Mouse (Mus musculus) ovary, postnatal 10 days (tissue): ENCODE measurements around the gene Nacc1.

Experiments used
- DNase-seq: peaks from one replicate; pipeline ENCODE4 v3.0.0; 2022; ENCODE audit warnings: low spot score

The Nacc1 gene

DNA sequence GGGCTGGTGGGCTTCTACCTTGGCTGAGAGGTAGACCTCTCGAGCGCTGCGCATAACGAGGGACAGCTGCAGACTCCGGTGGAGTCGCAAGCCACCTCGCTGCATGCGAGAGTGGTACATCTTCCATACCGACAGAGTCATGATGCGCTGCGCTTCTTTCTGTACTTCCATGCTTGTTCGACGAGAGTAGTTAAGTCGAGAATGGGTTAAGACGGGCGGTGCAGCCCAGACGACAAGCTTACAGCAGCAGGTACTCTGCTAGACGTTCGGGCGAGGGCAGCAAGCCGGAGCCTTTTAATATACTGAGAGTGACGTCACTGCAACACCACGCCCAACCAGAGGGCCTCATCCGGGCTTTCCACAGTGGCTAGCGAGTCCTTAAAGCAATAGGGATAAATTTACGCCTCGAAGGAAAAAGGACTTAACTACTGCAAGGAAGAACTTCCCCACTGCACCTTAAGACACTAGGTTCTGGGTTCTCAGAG, 25.0 kb downstream of the Nacc1 start, which contains the start of gene Ier2:
Gene Ier2 (minus strand): TSS at position 272 of the 485 bp plus-strand sequence.
- peak; percentile 96 for DNase-seq

DNA sequence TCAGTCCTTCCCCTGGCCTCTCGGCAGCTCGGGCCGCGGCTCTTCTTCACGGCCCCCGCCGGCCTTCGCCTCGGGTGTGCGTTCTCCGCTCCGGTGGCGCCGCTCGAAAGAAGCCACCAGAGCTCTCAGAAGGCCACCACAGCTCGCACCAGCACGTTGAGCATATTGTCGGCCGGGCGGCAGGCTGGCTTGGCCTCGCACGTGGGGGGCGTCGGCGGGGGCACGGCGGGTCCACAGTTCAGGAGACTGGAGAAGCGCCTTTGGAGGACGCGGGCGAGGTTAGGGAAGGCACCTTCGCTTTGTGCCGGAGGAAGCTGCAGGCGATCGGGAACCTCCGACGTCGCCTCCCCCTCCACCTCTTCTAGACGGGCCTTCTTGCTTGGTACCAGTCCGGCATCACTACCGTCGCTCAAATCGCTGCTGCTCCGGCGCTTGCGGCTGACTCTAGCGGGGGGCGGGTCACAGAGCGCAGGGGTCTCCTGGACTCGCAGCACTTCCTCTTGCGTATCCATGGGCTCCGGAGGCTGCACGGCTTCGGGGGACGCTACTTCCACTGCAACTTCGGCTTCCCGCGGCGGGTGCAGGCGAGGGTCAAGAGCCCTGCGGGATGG, 25.6 kb downstream of the Nacc1 start:
- DNase-seq = no peak

DNA sequence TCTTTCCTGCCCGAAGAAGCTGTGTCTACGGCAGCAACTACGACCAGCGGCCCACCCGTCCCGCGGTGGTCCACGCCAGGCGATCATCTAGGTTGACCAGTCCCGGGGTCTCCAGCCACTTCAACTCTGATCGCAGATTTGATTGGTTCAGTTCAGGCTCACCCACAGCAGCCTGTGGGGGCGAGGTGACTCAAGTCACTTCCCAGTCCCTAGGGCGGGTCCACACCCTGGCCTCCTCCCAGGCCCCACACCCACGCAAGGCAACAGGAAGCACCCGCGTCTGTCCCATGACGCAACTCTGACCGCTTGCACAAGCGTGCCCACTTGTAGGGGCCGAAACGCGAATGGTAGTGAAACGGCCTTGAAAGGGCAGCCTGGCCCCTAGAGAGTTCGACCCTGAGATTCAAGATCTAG, 26.2 kb downstream of the Nacc1 start:
- peak; percentile 73 for DNase-seq

DNA sequence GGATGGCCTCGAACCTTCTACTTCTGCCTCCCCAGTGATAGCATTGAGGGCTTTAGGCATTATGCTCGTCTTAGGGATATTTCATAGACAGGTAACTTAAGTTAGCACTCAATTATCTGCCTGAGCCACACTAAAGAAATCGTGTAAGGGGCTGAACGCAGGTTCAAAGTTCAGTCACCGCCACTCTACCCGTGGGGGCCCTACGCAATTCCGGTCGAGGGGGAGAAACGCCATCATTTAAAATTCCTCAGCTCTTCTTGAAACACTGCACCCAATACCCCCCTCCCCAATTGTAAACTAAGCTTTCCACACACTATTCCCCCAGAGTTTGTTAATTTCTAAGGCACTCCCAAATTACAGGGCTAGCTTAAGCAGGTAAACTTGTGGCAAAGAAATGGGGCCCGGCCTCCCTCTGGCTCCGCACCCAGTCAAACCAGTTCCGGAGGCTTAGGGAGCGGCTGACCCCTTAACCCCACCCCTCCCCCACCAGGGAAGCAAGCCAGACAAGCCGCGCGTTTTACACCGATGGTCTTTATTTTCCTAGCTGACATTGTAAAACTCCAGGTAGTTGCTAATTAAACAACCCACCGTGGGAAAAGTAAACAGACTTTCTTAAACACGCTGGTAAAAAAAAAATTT, 26.7 kb downstream of the Nacc1 start:
- no peak for DNase-seq

DNA sequence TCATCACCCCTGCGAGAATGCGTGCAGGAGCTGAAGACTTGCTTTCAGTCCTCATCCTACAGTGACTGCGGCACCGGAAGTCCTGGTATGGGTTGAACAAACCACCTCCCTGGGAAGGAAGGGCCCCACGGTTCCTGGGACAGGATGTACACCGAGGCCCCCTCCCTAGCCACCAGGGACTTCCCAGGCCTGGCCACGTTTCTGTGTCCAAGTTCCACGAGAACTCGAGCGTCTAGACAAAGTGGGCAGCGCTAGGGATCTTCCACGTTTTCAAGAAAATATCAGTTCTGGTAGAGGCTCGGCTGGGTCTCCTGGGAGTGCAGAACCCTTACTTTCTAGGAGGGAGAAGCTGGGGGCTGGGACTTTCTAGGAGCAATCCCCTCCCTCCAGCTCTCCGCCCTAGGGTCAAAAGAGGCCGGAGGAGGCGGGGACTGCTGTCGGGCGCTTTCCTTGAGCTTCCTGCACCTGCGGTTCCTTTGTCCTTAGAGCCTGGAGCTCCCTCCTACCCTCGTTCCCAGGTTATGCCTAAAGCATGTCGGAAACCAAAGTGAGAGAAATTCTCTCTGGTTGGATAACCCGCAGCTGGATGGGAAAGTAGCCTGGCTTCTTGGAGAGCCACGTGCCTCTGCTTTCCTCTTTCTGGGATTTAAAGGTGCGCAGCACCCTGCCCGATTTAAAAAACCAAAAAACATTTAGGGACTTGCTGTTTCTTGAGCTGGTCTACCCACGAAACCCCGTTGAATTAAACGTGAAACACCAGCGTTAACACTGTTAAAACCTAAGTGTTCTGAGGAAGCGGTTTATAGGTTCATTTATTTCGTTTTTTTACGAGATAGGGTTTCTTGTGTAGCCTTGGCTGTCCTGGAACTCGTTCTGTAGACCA, 27.5 kb downstream of the Nacc1 start:
- DNase-seq = no peak

DNA sequence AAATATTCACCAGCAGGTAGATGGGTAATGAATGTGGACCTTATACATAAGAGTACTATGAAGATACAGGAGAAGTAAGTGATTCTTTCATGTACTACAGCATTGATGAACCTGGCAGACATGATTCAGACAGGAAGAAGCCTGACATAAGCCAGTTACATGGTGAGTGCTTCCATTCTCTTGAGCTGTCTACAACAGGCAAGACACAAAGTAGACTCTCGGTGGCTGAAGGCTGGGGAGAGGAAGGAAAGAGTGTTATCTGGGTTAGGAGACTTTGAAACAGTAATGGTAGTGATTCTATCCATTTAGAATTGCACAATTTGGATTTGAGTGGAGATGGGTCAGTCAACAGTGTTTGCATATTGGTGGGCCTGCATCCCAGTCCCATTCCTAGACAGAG, 28.7 kb downstream of the Nacc1 start:
- no peak for DNase-seq

DNA sequence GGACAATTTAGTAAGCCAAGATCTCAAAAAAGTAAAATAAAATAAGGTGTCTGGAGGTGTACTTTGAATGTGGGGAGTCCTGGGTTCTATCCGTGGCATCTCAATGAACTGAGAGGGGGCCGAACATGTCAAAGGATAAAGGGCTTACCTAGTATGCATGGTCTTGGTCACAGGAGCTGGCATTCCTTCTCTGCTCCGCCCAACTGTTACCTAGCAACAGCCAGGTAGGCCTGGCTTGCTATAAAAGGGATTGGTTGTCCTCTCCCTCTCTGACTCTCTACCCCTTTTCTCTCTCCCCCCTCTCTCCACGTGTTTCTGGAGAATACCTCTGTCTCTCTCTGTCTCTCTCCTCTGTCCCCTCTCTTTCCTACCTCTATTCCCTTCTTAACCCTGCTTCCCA, 30.0 kb downstream of the Nacc1 start:
- DNase-seq = no peak

DNA sequence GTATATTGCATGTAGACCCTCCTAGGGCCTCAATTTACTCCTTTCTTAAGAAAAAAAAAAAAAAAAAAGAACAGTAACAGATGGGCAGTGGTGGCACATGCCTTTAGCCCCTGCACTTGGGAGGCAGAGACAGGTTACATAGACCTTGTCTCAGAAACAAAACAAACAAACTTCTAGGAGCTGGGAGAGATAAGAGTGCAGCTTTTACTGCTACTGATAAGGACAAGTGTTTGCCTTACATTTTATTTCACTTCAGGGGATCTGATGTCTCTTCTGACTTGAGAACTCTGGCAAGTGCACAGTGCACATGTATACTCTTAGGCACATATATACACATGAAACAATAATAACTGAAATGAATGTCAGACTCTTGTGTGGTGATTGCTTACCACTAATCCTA, 30.5 kb downstream of the Nacc1 start:
- no peak for DNase-seq

DNA sequence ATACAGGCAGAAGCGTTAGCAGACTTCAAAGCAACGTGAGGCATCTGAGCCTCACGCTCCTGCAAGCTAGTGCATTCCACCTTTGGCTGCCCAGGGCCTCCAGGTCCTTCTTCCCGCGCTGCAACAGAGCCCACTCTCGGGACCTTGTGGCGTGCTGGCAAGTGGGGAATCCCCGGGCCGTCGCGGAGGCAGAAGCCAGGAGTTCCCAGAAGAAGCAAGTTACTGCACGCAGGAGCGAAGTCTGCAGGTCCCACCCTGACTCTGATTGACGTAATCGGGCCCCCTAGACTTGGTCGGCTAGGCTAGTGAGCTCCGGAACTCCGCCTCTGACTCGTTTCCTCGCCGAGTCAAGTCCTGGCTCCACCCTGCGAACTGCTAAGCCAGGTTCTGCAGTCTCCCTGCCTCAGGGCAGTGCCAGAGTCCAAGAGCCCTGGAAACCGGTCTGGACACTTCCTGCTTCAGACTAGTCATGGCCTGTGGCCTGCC, 31.0 kb downstream of the Nacc1 start:
- DNase-seq = no peak

DNA sequence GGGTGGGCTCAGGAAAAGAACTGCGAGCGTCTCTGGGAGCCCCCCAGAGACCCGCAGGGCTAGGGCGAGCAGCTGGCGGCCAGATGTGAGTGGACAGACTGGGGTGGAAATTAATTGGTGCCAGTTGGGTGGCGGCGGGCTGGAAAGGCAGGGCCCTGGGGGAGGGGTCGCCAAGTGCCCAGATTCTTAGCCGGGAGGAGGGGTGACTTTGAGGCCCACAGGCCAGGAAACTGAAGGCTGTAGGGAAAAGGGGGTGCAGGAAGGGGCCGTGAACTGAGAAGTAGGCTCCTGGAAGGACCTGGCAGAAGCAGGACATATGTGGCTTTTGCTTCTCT, 31.5 kb downstream of the Nacc1 start:
- DNase-seq = no peak

DNA sequence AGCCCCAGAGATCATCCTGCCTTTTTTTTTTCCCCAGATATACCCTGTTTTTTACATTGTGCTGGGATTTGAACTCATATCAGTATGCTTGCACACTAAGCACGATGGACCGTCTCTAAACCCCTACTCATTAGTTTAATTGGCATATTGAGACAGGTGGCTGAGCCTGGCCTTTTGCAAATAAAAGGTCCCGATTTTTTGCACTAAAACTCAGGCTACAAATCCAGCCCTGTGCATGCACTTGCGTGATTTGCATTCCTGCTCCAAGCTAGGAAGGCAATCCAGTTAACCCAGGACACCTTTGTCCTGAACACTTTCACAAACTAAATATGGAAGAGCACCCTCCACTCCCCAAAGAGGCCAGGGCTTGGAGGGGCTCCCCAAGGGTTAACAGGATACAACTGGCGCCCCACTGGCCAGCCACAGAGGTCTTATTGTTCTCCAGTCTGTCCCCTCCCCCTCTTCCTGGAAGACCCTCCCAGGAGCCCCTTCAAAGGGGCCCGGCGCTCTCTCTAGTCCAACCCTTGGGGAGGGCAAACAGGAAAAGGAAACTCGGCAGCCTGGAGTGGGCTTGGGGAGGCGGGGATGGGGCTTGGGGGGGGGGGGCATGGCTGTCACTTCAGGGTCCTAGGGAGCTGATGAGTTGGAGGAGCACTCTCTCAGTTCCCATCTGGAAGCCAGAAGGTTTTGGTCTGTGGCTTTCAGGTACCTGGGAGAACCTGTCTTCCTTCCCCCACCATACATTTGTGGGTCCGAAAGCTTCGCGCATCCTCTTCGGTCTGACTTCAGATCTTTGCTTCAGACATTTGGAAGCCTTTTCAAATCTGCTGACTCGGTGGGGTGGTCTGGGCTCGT, 32.1 kb downstream of the Nacc1 start:
- no peak for DNase-seq

DNA sequence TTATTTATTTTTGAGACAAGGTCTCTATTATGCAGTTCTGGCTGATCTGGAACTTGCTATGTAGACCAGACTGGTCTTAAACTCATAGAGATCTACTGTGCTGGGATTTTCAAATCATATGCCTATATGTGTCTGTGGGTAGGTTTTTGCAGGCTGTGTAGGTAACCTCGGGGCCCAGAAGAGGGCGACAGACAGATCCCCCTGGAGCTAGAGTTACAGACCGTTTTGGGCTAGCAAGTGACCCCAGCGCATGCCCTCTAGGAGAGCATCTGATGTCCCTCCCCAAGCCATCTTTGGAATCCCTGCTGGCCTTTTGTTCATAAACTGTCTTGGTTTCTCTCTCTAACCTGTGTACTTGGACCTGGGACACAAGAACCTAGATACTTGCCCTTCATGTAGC, 33.1 kb downstream of the Nacc1 start:
- no peak for DNase-seq

DNA sequence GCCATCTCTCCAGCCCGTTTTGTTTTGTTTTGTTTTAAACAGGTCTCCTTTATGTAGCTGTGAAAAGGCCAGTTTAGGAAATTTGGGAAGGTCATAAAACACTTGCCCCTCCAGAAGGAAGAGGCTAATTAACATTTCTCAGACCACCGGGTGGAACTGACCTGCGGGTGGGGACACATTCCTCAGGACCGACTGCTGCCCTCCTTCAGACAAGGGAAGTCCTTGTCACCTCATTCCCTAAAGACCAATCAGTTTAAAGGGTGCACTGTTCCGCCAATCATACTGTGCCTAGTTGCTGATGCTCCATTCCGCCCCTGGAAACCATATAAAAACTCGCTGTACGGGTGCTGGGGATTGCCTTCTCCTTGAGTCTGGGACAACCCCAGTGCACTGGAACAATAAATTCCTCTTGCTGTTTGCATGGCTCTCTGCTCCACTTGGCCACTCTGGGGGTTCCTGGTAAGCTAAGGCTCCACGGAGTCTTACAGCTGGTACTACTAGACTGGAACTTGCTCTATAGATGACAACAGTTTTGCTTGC, 34.5 kb downstream of the Nacc1 start:
- no peak for DNase-seq

DNA sequence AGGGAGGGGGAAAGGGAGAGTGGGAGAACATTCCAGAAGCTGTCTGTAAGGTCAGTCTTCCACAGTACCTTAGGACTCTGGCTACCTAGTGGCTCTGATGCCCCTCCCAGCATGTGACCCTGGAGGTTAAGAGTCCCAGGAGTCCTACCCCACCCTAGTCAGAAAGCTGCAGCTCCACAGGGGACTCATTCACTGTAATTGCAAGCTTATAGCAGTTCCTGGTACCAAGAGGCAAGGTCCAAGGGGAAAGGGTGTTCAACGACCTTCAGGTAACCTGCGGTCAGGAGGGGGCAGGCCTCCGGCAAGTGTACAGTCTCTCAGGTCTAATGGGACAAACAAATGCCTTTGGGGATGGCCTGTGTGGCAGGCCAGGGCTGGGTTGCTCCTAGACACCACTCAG, 37.4 kb downstream of the Nacc1 start:
- no peak for DNase-seq

DNA sequence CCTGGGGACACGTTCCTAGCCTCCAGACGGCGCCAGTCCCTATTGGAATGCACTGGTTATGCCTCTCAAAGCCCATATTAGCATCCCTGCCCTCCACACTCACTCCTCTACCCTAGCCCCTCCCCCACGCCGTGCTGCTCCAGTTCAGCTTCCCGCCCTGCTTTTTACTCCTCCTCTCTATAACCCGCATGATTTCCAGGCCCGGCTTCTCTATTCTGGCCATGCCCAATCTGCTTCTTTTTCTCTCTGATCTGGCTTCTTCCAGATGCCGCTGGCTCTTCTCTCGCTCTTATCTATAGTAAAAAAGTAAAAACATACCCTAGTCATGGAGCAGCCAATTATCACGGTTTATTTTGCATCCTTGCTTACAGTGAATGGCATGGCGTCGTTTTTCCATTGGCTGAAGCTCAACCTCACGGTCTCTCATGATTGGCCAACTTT, 40.2 kb downstream of the Nacc1 start:
- DNase-seq = no peak

DNA sequence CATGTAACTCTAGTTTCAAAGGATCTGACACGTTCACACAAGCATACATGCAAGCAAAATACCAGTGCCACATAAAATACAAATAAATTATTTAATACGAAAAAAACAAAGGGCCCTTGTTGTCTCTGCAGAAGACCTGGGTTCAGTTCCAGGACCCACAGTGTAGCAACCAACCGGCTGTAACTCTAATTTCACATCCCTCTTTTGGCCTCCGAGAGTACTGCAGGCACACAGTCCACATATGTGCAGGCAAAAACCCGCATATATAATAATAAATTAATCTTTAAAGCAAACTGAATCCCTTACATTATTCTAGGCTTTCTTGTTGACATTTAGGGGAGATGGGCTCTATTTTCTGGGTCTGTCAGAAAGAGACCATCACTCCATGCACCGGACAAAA, 40.9 kb downstream of the Nacc1 start:
- no peak for DNase-seq

DNA sequence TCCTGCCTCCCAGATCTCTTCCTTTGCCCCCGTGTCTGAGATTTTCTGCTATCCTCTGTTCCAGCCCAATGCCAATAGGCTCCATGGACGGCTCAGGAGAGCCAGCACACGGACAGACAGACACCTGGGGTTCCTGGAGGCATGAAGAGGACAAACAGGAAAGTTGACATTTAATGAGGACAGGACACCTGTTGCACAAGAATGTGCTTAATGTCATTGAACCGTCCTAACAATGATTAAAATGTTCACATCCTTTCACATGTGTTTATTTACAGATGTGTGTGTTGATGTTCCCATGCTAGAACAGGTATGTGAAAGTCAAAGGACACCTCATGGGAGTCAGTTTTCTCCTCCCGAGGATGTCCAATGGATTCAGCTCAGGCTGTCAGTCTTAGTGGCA, 44.6 kb downstream of the Nacc1 start:
- DNase-seq = no peak

DNA sequence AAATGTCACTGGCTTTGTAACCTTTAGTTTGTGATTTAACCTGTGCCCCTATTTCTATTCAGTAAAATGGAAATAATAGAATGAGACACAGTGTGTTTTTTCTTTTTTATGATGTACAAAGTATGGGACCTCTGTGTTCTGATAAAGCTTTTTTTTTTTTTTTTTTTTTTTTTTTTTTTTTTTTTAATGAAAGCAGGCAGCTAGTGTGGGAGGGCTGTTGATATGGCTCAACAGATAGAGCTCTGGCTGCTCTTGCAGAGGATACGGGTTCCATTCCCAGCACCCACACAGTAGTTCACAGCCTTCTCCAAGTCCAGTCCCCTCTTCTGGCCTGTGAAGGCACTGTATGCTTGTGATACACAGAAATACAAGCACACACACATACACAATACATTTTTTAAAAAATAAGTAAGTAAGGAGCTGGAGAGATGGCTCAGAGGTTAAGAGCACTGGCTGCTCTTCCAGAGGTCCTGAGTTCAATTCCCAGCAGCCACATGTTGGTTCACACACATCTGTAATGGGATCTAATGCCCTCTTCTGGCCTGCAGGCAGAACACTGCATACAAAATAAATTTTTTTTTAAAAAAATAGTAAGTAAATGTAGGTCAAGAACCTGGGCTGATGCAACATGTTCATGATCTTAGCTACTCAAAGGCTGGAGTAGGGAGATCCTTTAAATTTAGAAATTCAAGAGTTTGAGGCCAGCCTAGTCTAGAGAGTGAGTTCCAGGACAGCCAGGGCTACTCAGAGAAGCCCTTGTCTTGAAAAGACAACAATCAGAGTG, 45.9 kb downstream of the Nacc1 start:
- no peak for DNase-seq

DNA sequence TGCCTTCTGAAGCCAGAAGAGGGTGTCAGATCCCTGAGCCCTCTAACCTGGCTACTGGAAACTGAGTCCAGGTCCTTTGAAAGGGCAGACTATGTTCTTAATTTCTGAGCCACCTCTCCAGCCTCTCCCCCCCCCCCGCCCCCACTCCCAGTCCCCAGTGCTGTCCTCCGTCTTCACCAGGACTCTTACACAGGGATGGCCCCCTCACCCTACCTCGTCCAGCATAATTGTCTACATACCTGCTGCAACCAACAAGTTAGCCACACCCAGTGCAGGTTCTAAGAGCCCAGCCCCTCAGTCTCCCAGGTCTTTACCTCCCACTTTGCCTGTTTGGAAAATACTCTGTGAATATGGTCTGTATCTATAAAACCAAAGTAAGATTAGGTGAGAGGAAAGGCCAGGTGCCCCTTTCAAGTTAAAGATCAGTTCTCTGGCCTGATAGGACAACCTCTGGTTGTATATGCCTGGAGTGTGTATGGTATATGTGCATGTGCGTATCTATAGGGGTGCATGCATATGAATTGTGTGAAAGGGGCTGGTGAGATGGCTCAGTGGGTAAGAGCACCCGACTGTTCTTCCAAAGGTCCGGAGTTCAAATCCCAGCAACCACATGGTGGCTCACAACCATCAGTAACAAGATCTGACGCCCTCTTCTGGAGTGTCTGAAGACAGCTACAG, 46.9 kb downstream of the Nacc1 start:
- DNase-seq = no peak

DNA sequence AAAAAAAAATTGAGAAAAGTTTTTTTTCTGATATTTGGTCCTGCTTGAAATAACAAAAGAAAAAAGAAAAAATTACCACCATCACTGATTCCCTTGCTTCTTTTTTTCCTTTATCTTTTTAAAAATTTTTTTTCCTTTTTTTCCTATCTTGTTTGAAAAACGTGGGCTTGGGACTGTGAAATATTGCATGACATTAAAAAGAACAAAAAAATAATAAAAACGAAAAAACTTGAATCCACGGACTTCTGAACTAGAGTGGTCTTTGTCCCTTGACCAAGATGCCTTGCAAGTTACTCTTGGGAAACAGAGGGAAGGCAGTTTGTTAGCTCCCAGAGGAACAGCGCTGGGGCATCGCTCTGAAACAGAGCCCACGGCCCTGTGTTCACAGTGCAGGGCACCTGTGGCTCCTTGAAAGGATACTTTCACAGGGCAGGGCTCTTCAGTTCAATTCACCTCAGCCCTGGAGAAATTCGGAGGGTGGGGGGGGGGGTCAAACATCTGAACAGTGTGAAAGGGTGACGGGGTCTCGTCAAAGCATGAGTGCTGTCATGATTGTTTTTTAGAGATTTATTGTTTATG, 47.6 kb downstream of the Nacc1 start:
- no peak for DNase-seq
